Mouse (Mus musculus): ENCODE results near the gene Ust.
"Not testable (repeated sequence)": the region's sequence is repeated elsewhere in the genome, so short reads cannot be mapped to it uniquely, and the experiment has no call there.

Gene Ust

DNA sequence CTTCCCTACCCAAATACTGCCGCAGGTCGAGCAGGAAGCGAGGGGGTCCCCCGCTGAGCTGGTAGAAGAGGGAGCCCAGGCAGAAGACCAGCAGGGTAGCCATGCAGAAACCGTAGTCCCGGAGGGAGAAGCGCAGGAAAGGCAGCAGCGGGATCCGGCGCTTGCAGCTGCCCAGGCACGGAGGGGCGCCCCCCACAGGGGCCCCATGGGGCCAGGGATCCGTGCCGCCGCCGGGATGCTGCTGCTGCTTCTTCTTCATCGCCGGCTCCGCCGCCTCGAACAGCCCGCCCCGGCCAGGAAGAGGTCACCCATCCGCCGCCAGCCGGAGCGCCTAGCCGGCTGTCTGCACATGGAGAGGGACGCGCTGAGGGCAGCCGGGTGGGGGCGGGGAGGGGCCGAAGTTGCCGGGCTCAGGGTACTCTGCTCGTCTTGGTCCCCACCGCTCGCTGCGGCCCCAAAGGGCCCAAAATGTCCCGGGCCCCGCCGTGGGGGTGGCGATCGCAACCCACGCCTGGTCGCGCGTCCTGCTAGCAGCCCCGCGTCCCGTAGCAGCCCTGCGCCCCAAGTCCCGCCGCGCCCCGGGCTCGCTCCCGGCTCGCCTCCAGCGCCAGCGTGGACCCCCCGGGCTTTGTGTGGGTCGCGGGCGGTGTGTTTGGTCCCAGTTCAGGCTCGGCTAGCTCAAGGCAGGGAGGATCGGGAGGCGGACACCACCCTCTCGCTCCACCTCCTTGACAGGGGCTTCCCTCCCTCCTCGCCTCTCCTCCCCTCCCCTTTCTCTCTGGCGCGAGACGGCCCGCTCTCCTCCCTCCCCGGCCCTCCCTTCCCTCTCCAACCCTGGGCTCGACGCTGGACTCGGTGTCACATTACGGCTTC, at the start of gene Ust:
Gene Ust, minus strand, starts transcription at position 685 of the 873 bp plus-strand sequence.
- peak; percentile 11 to 47 for DNase-seq (ENCODE audit: low spot score in 2 of 2)

DNA sequence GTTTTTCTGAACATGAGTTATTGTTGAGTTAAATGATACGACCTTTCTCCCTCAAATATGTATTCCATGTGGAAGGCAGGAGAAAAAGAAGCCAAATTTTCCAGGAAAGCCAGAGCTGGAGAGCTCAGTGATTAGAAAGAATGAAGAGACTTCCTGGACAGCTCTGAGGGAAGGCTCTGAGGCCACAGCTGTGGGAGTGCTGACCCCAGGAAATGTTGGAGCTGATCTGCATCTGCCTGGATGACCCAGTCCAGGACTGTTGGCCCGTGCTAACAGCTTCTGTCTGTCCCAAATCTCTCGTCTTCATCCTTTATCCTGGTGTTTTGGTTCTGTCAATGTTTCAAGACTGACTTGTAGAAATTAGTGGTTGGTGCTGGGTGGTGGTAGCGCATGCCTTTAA, 42.7 kb upstream of the Ust start:
- no peak for DNase-seq (ENCODE audit: low spot score in 2 of 2)

DNA sequence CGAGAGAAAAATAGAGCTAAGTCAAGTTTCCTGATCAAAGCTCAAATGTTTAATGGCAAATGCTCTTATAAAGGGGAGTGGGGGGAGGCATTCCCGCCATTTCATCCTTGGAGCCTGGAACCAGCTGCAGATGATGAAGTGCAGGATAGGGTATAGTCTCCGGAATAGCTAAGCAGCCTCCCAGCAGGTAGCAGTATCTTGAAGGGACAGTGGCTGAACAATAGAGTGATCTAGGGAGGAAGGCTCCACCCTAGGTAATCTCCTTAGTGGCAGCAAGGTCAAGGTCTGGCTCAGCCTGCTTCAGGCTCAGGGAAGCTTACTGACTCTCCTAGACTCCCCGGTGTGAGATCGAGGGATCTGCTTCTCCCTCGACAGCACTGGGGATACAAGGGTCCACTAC, 40.9 kb upstream of the Ust start:
- not testable (repeated sequence) for DNase-seq (ENCODE audit: low spot score in 2 of 2)

DNA sequence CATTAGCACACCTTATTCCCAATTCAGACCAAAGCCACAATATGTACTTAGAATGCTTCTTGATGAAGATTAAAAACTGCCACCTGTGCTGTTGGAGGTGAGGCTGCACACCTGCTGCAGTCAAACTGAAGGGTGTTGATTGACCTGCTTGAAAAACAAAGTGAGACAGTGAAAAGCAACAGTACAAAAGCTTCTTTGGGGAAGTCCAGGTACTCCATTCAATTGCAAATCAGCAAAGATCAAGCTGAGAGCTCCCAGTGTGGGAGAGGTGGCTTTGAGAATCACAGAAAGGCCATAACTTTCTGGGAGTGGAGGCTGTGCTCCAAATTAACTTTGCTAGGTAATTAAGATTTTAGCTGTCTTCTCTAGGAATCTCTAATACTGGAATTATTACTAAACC, 33.6 kb upstream of the Ust start:
- DNase-seq (ENCODE audit: low spot score in 2 of 2), result not testable (repeated sequence)

DNA sequence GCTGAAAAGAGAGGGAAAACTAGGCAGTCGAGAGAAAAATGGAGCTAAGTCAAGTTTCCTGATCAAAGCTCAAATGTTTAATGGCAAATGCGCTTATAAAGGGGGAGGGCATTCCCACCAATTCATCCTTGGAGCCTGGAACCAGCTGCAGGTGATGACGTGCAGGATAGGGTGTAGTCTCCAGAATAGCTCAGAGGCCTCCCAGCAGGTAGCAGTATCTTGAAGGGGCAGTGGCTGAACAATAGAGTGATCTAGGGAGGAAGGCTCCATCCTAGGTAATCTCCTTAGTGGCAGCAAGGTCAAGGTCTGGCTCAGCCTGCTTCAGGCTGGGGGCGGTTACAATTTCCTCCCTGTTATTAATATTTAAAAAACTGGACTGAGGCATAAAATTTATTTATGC, 33.0 kb upstream of the Ust start:
- not testable (repeated sequence) for DNase-seq (ENCODE audit: low spot score in 2 of 2)

DNA sequence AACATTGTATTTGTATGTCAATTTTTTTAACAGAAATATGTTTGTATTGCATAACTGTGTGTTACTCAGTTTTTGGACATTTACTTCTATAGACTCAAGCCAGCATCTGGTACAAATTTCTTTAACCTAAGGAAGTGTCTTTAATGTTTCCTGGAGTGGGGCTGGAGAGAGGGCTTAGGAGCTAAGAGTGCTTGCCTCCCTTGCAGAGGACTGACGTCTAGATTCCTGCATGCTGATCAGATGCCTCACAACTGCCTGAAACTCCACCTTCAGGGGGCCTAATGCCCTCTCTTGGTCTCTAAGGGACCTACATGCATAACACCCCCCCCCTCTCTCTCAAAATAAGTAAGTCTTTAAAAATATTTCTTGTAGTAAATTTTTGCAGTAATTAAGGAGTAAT, 22.9 kb upstream of the Ust start:
- DNase-seq (ENCODE audit: low spot score in 2 of 2), result no peak

DNA sequence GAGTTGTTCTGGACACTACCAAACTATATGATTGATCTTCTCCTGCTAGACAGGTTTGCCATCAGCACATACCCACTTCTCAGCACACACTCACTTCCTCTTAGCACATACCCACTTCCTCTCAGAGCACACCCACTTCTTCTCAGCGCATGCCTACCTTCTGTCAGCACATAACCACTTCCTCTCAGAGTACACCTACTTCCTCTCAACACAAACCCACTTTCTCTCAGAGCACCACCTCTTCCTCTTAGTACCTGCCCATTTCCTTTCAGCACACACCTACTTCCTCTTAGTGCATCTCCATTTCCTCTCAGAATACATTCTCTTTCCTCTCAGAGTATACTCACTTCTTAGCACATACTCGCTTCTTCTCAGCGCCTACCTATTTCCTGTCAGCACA, 16.8 kb upstream of the Ust start:
- DNase-seq (ENCODE audit: low spot score in 2 of 2), result no peak

DNA sequence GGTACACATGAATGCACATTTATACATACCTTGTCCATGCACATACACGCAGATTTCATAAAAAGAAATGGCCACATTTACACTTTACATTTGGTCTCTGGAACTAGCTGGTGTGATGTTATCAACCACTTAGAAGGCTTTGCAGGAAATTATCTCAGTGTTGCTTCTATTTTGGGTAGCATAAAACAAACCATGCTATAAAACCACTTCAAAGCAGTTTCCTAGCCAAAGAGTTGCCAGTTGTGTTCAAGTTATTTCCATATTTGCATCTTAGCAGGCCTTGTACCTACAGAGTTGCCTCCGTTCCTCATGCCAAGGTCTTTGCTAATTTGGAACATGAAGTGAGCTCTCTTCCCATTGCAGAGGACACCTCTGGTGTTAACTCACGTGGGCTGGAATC, 13.0 kb upstream of the Ust start:
- no peak for DNase-seq (ENCODE audit: low spot score in 2 of 2)

DNA sequence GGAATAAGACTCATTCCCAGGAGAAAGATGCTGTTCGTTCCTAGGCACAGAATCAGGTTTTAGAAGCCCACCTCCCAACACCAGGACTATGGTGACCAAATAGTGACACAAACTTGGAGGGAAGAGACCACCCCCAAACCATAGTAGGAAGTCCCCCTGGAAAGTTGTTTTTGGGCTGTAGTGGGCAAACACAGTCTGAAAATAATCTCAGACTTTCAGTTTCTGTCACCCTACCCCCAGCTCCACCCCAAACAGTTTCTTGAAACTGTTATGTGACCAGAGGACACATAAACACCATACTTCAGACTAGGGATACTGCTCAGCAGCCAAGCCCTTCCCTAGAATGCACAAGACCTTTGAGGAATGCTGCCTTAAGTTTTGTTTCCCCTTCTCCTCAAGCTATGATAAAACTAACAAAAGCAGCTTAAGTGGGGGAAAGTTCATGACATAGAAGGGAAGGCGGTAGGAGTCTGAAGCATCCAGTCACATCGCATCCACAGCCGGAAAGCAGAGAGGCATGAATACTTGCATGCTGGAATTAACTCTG, 12.0 kb upstream of the Ust start:
- no peak for DNase-seq (ENCODE audit: low spot score in 2 of 2)

DNA sequence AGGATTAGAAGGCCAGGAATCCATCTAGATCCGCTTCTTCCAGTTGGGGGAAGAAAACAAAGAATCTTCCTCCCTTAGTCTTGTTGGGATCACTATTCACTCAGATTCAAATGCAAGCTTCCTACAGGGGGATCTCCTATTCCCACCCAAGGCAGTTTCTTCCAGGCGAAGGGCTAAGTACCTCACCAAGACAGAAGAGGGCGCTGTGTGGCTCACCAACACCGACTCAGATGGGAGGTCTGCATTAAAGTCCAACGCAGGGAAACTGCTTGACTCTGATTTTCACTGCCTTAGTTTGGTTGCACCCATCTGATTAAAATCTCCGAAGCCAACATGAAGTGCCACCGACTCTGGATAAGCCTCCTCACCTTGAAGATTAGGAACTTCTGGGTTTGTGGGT, 10.5 kb upstream of the Ust start:
- DNase-seq (ENCODE audit: low spot score in 2 of 2), result no peak

DNA sequence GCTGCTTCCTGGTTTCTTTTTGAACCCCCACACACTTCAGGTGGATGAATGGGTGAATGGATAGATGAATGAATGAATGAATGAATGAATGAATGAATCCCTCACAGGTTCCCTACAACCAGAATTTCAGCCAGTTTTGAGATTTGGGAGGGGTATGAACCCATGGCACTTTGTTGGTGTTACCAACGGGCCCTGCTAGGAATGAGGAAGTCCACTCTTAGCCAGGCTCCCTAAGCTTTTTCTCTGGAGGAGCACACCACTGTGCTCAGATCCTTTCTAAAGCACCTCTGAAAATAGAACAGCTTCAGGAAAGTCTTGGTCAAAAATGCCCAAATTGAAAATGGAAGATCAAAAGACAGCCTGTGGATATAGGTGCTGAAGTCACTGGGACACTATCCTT, 6.7 kb upstream of the Ust start:
- no peak for DNase-seq (ENCODE audit: low spot score in 2 of 2)

DNA sequence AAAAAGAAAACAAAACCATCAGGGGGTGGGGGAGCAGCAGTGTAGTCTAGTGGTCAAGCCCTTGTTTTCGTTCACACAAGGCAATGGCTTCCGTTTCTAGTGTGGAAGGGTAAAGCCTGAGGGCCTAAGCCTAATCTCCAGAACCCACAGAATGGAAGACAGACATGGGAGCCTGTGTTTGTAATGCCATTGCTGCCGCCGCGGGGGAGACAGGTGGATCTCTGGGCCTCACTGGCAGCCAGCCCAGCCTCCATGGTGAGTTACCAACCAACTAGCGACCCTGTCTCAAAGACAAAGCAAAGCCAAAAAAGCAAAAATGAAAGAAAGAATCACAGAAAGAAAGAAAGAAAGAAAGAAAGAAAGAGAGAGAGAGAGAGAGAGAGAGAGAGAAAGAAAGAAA, 2.9 kb upstream of the Ust start:
- no peak for DNase-seq (ENCODE audit: low spot score in 2 of 2)

DNA sequence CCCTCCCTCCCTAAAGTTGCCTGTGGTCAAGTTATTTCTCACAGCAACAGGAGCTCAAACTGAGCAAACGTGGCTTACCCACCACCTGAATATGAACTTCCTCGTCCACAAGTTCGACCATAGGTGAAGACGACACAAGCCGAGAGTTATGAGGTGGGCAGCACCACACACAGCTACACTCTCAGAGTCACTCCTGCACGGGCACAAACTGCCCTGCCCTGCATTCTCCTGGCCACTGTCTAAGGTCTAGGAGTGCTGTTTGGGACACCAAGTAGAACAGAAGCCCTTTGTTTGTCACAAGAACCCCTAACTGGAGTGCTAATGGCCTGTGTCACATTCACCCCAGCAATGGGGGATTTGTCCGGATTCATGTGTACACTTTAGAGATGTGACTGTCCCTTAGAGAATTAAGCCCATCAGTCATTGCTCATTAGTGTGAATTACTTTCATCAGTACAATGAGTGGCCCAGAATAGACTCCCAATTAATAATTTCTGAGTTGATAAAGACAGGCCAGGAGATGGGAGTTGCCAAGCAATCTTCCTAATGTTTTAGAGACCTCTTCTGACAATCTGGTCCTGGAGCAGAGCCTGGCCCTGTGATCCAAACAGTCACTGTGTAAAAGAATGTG, 2.3 kb upstream of the Ust start:
- no peak for DNase-seq (ENCODE audit: low spot score in 2 of 2)

DNA sequence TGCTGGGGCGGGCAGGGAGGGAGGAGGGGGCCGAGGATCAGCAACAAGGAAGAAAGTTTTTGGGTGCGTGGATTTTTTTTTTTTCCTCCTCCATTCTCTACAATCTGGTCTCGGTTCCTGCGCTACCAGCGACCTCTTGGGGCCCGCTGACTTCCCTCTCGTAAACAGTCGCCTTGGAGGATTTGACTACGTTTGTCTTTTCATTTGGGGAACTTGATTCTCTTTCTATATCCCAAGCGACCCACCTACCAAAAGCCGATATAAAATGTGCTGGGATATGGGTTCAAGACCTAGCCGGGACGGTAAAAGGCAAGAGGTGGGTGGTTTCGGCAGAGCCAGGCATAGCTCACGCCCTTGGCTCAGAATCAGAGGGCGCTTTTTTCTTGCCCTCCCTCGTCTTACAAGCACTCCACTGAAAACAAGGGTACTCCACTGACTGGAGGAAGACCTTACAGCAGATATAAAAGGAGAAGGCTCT, 428 bp upstream of the Ust start:
- no peak for DNase-seq (ENCODE audit: low spot score in 2 of 2)

DNA sequence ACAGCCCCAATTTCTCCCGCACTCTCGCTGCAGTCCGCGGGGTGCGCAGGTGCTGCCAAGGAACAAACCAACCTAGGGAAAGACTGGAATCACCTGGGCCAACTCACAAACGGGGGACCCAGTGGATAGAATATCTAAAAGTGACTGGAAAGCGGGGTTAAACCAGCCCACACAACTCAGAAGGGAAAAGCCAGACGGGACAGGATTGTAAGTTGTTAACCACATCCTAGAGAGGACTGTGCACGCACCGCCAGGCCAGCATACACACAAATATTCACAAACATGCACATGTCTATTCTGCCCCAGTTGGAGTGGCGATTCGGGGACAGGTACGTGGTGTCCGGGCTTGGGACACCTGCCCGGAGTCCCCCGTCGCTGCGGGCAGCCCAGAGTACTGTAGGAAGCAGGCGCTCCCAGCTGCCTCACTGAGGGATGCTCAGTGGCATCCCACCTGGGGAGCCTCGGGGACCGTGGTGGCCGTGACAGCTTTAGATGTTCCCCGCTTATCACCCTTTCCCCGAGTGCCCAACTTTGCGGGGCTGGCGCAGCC, 959 bp downstream of the Ust start:
- DNase-seq (ENCODE audit: low spot score in 2 of 2), result peak in 1 of 2 experiments; percentile 15

DNA sequence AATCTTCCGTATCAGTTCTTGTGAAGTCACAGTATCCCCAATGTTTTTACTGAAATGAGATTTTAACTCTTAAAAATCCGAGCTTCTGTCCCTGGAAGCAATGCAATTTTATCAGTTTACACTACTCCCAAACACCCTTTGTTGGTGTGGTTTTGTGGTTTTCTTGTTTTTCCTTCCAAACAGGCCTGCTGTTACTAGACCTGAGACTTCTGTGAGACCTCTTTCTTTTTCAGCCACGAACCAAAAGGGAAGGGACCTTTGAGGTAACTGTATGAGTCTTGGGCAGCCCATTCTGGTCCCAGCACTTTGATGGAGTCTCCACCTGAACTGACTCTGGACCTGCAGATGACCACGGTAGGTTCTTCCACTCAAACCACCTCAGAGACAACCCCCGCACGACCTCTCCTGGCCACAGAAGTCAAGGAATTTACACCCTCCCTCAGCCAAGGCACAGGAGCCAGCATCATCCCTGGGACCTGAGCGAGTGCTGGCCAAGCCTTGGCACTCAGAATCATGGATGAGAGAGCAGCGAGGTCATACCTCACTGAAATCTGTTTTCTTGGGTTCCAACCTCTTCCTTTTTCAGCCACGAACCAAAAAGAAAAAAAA, 1.6 kb downstream of the Ust start:
- no peak for DNase-seq (ENCODE audit: low spot score in 2 of 2)

DNA sequence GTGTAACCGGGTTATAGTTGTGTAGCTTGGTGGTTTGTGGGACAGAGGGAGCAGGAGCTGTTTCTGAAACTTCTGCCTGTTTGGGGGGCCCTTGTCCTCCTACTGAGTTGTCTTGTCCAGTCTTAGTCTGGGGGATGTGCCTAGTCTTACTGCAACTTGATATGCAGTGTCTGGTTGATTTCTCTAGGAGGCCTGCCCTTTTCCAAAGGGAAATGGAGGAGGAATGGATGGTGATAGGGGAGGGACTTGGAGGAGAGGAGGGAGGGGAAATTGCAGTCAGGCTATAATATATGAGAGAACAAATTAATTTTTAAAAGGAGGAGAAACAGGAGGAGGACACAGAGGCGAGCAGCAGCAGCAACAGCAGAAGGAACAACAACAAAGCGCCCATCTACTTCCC, 4.9 kb downstream of the Ust start:
- DNase-seq (ENCODE audit: low spot score in 2 of 2), result no peak

DNA sequence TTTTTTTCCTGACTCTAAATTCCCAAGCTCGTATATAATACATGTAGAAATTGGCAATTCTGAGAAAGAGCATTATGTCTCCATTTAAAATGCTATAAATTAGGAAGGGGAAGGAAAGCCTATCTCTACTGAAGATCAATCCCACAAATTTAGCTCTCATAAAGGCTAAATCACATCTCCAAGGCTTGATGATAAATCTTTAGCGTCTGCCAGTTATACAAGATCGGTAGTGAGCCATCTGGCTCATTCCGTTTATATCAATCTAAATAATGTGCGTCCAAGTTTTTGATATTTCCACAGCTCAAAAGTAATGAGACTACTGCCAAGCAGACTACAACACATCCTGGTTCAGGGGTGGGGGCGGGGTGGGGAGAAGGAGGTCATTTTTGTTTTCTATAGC, 6.4 kb downstream of the Ust start:
- no peak for DNase-seq (ENCODE audit: low spot score in 2 of 2)

DNA sequence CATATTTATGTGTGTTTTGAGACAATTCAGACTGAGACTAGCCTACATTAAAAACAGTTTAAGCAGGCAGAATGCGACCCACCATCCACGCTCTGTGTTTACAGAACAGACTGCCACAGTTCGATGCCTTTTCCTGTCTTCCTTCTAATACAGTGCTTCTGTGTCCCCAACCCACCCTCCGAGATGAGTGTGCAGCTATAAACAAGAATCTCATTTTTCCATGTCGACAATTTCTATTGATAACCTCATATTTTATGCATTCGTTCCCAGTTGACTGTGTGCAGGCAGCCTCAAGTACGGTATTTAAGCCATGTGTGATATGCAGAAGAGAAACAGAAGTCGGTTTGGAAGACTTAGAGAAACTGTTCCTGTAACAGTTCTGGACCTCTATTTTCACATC, 6.9 kb downstream of the Ust start:
- no peak for DNase-seq (ENCODE audit: low spot score in 2 of 2)

DNA sequence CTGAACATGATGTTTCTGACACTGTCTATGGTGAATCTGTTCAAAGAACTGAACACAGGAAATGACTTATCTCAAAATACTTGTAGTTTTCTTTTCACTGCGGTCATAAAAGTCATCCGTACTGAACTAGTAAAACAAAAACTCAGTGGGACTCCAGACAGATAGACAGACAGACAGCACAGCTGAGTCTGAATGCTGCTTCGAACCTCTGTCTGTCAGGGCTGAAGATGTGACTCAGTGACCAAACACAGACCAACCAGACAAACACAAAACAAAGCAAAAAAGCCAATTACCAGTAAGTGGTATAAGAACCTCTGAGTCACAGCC, 12.4 kb downstream of the Ust start:
- no peak for DNase-seq (ENCODE audit: low spot score in 2 of 2)

DNA sequence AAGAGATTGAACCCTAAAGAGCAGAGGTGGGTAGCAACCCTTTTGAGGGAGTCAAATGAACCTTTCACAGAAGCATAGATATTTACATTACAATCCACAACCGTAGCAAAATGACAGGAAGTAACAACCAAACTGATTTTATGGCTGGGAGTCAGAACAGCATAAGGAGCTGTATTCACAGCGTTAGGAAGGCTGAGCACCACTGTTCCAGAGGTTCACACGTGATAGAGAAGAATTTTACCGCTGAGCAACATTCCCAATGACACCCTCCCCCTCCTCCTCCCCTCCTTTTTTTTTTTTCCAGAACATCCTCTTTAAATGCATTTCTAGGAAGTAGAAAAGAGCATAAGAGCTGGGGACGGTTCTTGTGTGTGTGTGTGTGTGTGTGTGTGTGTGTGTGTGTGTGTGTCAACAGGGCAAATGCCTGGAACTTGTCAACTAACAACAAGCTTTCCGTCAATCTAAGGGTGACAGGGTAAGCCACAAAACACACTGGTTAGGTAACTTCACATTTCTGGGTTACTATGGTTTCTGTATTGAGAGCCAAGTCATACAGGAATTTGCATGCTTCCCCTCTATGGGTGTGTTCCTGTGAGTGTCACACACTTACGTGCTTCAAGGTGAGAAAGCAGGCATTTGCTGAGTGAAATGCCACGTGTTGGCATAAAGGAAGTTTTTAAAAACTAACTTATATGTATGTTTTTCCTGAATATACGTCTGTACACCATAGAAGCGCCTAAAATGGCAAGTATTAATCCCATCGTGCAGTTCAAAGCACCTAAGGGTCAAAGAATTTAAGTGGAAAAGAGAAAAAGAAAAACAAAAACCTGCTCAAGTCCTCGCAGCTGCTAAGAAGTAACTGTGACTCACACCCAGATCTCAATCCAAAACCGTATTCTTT, 13.0 kb downstream of the Ust start:
- no peak for DNase-seq (ENCODE audit: low spot score in 2 of 2)
